Mouse (Mus musculus) brain, embryonic 14.5 days (tissue): ENCODE results near the gene Nemp1. TPM values are rescaled to one million over a fixed set of nuclear protein-coding genes. Genes with fewer than 3 reads are reported as not detected.

Experiments used
- DNase-seq: peaks from one replicate; pipeline ENCODE4 v3.0.0-alpha.2; 2011; ENCODE audit warnings: low read depth
- CTCF ChIP-seq: fragments of 200-500 bp; IDR thresholded peaks from 2 replicates; pipeline ENCODE4 v1.5.1; 2012; ENCODE audit warnings: inconsistent platforms, mild to moderate bottlenecking, moderate library complexity, borderline replicate concordance; ENCODE audit not compliant: insufficient read depth, insufficient read length; ENCODE audit errors: extremely low read depth
- POLR2A ChIP-seq: fragments of 200-500 bp; IDR thresholded peaks from 2 replicates; pipeline ENCODE4 v1.6.1; 2012; ENCODE audit warnings: mild to moderate bottlenecking, inconsistent platforms, borderline replicate concordance; ENCODE audit not compliant: poor library complexity, insufficient read depth, insufficient read length, severe bottlenecking; ENCODE audit errors: extremely low read depth
- polyA plus RNA-seq: library from polyadenylated mRNA; depleted of rRNA; stranded (reverse); fragments of >200 nt; gene quantifications from 2 replicates; pipeline ENCODE4 v1.2.3, GENCODE M21; 2012; rRNA removed

The Nemp1 gene
- polyA plus RNA-seq, 1 experiment: 6.4 TPM

GRCm38 (mm10) chr10:127736266-127736665 lies 69.6 kb downstream of the Nemp1 start:
- no peak for DNase-seq
- TF ChIP-seq CTCF (no peak), POLR2A (no peak)

GRCm38 (mm10) chr10:127736916-127737315 lies 70.2 kb downstream of the Nemp1 start:
- TF ChIP-seq POLR2A (no peak), CTCF (no peak)
- no peak for DNase-seq

GRCm38 (mm10) chr10:127737552-127737951 lies 70.9 kb downstream of the Nemp1 start:
- TF ChIP-seq CTCF (no peak), POLR2A (no peak)
- no peak for DNase-seq

GRCm38 (mm10) chr10:127738151-127738882 lies 71.6 kb downstream of the Nemp1 start:
- TF ChIP-seq POLR2A (no peak), CTCF (peak; percentile 51; the same call in 1 of the 2 replicates)
- peak; percentile 51 for DNase-seq

- peak; percentile 82 for DNase-seq
- peak; percentile 55 for TF ChIP-seq CTCF
- TF ChIP-seq POLR2A: peak; percentile 87
Measured at GRCm38 (mm10) chr10:127739083-127739660, 72.5 kb downstream of the Nemp1 start, which contains the start of gene Zbtb39. Zbtb39 (plus strand) TSS chr10:127739538.

- TF ChIP-seq POLR2A: no peak
- no peak for TF ChIP-seq CTCF
- DNase-seq: peak; percentile 39
Measured at GRCm38 (mm10) chr10:127739661-127740161, 73.0 kb downstream of the Nemp1 start.

- TF ChIP-seq CTCF (peak; percentile 44; the same call in 1 of the 2 replicates), POLR2A (no peak)
- DNase-seq: no peak
Measured at GRCm38 (mm10) chr10:127744661-127745060, 78.0 kb downstream of the Nemp1 start.

GRCm38 (mm10) chr10:127745886-127746285 lies 79.2 kb downstream of the Nemp1 start:
- TF ChIP-seq CTCF: no peak
- TF ChIP-seq POLR2A: no peak
- DNase-seq: no peak

- no peak for DNase-seq
- TF ChIP-seq POLR2A (no peak), CTCF (no peak)
Measured at GRCm38 (mm10) chr10:127747254-127747653, 80.6 kb downstream of the Nemp1 start.

- DNase-seq: no peak
- TF ChIP-seq POLR2A (no peak), CTCF (no peak)
Measured at GRCm38 (mm10) chr10:127748847-127749612, 82.3 kb downstream of the Nemp1 start.

GRCm38 (mm10) chr10:127750136-127750777 lies 83.6 kb downstream of the Nemp1 start:
- TF ChIP-seq POLR2A (no peak), CTCF (no peak)
- DNase-seq: no peak

Other genes starting within 250 kb of the Nemp1 start
- 6.8 and 9.8 TPM in 2 replicates for gene Stac3, start 165.2 kb upstream of the Nemp1 start, polyA plus RNA-seq
- 10.8 and 13.0 TPM in 2 replicates for gene Ndufa4l2, start 151.9 kb upstream of the Nemp1 start, polyA plus RNA-seq
- 80.8 and 100 TPM in 2 replicates for gene Shmt2, start 144.5 kb upstream of the Nemp1 start, polyA plus RNA-seq
- 19.9 and 48.8 TPM in 2 replicates for gene Nxph4, start 132.3 kb upstream of the Nemp1 start, polyA plus RNA-seq
- 155 and 269 TPM in 2 replicates for gene Lrp1, start 45.8 kb upstream of the Nemp1 start, polyA plus RNA-seq
- 5.7 and 7.4 TPM in 2 replicates for gene Stat6, start 23.9 kb upstream of the Nemp1 start, polyA plus RNA-seq
- gene Nab2, start 1.7 kb downstream of the Nemp1 start, polyA plus RNA-seq: 7.4 and 8.0 TPM in 2 replicates
- gene Myo1a, start 38.3 kb downstream of the Nemp1 start, polyA plus RNA-seq: 2.0 and 2.6 TPM in 2 replicates
- 0.74 and 2.1 TPM in 2 replicates for gene Tac2, start 57.6 kb downstream of the Nemp1 start, polyA plus RNA-seq
- gene Zbtb39, start 72.6 kb downstream of the Nemp1 start, polyA plus RNA-seq: 14.9 and 18.7 TPM in 2 replicates
- 0.83 and 1.2 TPM in 2 replicates for gene Gpr182, start 84.8 kb downstream of the Nemp1 start, polyA plus RNA-seq
- 0.06 and 0.12 TPM in 2 replicates for gene Rdh1, start 92.8 kb downstream of the Nemp1 start, polyA plus RNA-seq
- gene Rdh16f1, start 92.9 kb downstream of the Nemp1 start, polyA plus RNA-seq: 0.29 TPM in 1 of 2 replicates, not detected in the other
- 0.05 and 0.34 TPM in 2 replicates for gene Rdh9, start 109.5 kb downstream of the Nemp1 start, polyA plus RNA-seq
- gene Rdh16, start 134.3 kb downstream of the Nemp1 start, polyA plus RNA-seq: 0.03 TPM in 1 of 2 replicates, not detected in the other
- gene Rdh19, start 183.0 kb downstream of the Nemp1 start, polyA plus RNA-seq: not detected in 2 replicates
- not detected in 2 replicates for gene Rdh16f2, start 199.6 kb downstream of the Nemp1 start, polyA plus RNA-seq
- not detected in 2 replicates for gene Rdh7, start 221.9 kb downstream of the Nemp1 start, polyA plus RNA-seq
- 0.06 TPM in 1 of 2 replicates, not detected in the other for gene Sdr9c7, start 231.6 kb downstream of the Nemp1 start, polyA plus RNA-seq